Mouse (Mus musculus) gastrocnemius, postnatal 25 days (tissue): Measurements from ENCODE around the gene Usp15. TPM values are rescaled to one million over a fixed set of nuclear protein-coding genes. Genes with fewer than 3 reads are reported as not detected.

Source experiments
- DNase-seq: peaks from one replicate; pipeline ENCODE4 v3.0.0; 2022
- total RNA-seq, 2 experiments: library from RNA; stranded (reverse); gene quantifications; 1 replicate in 1 of 2; 2 replicates in 1 of 2; pipeline ENCODE4 v1.2.3; 2021

Usp15 gene
- total RNA-seq, 2 experiments from 2014 or later: 133 to 158 TPM

DNA sequence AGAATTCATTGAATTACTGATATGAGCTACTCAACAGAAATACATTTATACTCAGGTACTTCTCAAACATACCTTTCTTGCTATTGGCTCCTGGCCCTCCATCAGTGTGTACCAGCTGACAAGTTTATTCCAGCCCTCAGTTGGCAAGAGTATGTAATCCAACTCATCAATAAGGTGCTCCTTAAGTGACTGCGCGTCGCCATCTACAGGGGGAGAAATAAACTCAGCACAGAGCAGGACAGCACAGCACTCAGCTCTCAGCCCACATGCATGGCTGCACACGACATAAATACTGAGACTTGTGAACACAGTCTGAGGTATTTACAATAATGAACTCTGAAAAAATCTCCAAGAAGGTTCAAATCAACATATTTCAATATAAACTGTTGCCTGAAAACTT is 21.0 kb downstream of the Usp15 start:
- DNase-seq: no peak

DNA sequence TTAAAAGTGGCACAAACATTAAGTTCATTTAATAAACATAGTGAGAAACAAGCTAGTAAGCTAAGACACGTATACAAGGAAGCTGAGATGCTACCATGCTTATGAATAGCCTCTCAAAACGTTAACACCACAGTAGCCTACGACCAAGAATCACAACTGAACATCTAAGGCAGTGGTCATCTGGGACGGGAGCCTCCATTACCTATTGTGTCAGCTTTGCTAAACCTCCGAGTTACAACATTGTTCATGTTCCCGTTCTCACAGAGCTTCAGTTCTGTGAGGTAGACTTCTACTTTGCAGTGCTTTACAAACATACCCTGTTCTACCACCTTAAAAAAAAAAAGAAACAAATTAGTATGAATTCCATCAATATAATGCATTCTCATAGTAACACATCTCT is 25.9 kb downstream of the Usp15 start:
- DNase-seq: no peak

DNA sequence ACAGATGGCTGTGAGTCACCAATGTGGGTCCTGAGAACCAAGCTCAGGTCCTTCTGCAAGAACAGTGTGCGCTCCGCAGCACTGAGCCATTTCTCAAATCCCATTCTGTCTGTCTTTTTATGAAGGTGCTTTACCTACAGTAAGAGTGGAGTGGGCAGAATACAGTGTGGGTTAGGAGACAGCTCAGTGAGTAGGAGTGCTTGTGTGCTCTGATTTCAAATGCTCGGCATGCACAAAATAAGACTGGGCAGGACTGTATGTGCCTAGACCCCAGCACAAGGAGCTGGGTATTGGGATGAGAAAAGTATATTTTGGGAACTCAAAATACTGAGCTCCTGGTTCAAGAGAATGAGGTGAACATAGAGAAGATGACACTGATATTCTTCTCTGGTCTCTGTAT is 31.3 kb downstream of the Usp15 start:
- DNase-seq: no peak

DNA sequence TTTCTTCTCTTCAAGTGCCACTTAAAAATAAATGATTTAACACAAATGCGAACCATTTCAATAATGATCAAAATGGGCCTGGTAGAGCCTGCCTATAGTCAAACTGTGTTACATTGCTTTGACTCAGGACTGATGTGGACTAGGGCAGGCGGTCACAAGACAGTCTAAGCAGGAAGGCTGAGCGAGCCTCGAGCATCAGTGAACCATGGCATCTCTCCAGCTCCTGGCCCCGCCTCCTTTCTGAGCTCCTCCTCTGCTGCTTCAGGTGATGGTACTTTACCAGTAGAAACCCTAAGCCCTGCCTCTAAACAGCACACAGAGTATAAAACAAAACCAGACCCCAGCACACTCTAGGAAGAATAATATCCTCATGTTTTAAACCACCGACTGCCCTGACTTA is 36.3 kb downstream of the Usp15 start:
- no peak for DNase-seq

DNA sequence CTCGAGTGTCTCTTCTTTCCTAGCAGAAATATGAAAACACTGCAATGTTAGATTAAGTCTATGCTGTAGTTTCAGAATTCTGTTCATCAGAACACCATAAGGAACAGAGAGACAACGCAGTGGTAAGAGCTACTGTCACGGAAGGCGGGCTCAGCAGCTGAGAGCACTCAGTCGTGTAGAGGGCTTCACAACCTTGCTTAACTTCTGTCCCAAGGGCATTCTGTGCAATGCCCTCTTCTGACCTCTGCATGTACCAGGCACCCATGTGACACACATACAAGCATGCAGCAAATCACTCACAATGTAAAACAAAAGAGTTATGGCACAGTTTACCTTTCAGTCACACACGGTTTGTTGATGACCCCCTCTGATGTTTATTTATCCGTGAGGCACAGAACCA is 37.5 kb downstream of the Usp15 start:
- no peak for DNase-seq

DNA sequence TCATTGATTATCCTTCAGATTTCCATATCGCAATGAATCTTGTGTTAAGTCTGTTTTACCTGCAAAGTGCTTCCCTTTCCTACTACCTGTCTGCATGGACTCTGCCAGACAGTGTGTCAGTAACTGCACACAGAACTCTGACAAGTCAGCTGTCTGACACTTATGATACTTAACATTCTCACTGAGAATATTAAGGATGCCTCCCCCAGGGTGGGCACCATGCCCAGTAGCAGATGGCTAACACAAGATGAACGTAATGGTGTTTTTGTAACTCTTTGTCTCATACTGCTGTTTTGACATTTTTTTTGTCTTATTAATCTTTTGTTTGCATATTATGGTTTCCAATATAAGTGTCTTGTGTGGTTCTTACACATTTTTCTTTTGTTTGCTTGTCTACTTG is 40.4 kb downstream of the Usp15 start:
- DNase-seq: no peak

DNA sequence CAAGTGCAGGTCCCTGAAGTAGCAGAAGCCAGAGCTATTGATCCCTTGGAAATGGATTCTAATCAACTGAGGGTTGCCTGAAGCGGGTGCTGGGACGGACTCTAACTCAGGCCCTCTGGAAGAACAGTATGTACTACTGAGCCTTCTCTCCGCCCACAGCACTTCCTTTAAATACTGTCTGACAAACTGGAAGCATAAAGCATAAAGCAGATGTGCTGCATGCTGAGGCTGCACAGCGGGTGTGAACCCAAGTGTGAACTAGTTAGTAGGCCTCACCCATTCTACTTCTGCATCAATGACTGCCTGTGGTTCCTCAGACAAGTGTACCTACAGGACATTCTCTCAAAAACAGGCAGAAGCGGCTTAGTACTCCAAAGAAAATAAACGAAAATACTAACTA is 41.0 kb downstream of the Usp15 start:
- no peak for DNase-seq

DNA sequence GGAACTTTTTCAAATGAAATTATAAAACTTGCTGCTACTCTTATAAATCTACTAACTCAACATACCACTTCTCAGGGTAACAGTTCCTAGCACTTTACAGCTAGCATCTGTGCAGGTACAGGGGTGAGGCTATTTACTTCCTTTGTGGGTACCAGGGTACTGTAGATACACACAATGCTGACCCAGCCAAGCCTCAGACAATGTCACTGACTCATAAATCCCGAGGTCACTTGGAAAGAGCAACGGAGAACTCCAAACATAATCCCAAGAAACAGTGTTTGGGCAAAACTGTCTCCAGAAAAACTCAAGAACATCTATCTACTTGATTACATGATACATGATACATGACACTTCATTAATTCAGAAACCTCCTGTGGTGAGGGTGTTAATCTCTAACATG is 43.5 kb downstream of the Usp15 start:
- no peak for DNase-seq

DNA sequence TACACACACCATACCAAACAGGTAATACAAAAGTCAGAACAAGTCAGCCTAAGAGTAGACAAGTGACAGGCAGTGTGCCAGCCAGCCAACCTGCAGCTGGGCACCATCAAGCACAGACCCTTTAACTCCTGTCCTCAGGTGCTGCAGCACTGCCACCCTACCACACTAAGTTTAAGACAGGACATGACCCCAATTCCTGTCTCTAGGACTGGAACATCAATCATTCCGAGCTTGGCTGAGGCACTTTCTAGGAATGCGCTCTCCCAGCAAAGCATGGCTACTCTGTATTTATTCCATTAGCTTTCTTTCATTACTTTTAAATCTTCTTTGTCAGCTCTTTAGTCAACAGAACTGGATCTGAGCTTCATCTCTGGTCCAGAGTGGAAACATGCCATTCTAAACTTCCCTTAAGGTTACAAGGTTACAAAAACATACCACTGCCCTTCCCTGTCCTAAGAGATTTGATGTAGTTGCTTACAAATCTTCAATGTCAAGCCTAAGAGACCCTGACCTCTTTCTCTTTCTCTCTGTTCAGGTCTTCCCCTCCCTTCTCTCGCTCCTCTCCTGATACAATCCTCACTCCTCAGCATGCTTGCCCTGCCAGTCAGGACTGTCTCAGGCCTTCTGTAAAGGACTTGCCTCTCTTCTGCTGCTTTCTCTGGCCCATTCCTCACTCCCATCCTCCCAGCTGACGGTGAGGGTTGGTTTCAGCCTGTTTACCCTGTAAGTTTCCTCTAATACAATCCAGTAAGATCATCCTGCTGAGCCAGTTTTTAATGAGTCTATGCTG is 48.6 kb downstream of the Usp15 start:
- DNase-seq: no peak

DNA sequence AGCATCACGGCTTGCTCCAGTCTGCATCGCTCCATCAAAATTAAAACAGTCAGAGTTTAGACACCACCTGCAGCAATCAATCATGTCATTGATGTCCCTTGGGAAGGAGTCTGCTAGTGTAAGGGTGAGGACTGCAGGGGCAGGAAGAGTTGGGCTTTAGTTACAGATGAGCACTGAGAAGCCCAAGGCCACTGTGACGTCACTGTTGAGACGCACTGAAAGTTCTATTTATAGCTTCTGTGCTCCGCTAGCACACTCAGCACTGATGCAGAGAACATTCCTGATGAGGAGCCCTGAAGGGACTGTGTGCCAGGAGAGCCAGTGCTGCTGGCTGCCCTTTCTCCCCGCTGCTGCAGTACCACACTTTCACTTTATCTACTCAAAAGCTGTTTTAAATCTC is 49.6 kb downstream of the Usp15 start:
- peak; percentile 74 for DNase-seq

DNA sequence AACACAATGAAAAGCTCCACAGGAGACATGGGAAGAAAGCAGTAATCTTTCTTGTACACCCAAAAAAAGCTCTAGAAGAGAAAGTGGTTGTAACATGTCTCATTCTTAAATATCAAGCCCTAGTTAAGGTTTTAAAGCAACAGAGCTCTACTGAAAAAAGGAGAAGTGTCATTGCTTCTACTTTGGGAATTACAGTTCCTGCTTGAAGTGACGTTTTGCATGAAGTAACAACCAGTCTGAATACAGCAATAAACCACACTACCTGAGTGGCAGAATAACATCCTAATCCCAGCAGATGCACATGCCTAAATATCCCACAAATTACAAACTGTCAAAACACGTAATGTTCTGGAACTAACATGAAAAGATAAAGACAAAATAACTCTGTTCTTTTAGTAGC is 50.4 kb downstream of the Usp15 start:
- no peak for DNase-seq

DNA sequence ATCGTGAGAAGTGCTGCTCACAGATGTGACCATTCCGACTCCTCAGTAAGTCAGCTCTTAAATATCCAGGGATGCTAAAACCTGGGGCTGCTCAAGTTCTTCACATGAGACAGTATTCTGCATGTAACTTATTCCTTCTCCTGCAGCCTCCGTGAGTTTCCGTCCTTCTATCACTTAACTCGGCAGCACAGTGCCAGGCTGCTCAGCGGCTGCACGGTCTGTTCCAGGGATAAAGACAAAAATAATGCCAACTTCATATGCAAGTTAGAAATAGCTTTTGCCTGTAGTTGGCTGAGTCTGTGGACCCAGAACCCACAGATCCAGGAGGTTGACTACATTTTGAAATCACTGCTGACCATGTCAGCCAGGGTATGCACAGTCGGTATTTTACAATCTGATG is 52.5 kb downstream of the Usp15 start:
- no peak for DNase-seq

DNA sequence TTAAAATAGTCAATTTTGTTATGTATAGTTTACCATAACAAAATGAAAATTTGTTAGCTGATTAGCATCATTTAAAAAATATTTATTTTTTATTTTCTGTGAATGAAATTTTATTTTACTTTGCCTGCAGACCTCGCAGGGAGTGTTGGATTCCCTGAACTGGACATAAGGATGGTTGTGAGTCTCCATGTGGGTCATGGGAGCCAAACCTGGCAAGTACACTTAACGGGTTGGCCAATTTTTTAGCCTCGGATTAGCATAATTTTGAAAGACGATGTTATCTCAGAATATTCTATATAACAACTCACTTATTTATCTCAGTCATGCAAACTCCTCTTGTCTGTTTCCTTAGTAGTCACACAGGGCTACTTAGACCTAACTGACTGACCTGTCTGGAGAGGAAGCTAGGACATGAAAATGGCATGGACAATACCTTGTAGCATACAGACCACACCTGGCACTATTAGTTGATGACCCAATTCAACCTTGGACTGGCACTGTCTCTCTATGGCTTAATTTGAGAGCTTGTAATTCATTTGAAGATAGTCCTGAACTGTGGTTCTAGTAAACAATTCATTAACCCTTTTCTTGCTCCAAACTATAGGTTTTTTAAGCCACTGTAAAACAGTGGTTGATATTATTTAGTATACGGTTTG is 54.3 kb downstream of the Usp15 start:
- no peak for DNase-seq

DNA sequence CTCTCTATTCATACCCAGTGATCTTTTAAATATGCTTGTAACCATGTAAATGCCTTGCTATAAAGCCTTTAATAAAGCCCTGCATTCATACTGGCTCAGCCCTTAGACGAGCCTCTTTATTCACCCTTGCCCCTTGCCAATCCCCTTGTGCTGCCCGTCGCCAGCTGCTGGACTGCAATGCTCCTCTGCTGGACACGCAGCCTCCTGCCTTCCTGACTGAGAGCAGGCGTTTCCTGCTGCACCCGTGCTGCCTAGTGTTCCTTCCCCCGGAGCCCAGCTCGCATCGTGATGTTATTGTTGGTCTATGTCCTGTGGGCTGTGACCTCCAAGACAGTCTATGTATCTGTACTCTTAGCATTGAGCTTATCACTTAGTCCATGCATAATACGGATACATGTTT is 61.0 kb downstream of the Usp15 start:
- no peak for DNase-seq

DNA sequence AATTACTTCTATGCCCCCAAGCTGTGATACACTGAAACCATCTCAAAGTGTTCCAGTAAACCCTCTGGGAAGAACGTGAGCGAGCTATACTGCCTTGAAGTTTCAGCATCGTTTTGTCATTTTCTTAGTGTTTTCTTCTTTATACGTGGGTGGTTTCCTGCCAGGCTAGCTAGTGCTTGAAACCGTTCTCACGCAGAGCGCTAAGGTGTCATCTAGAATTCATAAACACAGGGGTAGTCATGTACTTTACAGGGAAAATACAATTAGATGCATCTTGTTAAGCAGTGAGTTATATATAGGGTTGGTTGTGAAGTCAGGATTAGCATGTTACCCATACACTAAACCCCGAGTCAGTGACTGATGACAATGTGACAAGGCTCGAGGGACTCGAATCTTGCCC is 65.3 kb downstream of the Usp15 start:
- no peak for DNase-seq

DNA sequence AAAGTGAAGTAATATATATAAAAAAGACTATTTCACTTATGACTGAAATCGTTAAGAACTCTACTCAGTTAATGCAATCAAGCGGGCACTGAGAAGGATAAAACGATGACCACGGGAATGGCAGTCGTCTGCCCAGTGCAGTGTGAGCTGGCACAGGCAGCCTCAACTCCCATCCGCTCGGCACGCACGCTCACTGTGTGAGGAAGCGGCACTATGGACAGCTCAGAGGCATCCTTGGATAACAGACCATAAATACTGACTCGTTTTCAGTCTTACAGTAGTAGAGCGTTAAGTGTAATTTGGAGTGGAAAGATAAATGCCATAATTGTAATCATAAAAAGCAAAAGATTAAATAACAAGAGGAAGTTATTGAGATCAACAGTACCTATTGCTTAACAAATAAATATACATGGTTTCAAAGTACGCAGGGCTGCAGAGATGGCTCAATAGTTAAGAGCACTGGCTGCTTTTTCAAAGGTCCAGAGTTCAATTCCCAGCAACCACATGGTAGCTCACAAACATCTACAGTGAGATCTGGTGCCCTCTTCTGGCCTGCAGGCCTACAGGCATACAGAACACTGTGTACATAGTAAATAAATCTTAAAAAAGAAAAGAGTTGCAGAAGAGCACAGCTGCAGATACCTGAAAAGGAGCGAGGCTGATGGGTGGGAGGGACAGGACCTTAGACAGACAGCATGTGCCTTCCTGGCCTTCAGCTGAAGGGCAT is 76.0 kb downstream of the Usp15 start:
- no peak for DNase-seq

DNA sequence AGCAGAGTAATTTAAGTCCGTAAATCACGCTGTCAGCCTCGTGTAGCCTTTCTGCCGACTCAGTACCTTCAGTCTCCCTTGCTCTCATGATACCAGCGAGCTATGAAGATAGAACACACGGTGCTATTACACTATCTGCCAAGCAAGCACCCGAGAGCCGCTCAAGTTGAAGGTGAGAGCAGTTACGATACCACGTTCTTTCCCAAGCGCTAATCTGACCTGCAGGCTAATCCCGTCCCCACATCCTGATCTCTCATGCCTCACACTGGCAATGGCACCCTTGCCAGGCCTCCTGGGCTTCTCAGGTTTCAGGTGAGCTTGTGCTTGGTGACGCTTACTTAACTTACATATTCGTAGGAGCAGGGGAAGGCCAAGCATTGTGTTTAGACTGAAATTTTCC is 79.9 kb downstream of the Usp15 start:
- DNase-seq: peak; percentile 59

DNA sequence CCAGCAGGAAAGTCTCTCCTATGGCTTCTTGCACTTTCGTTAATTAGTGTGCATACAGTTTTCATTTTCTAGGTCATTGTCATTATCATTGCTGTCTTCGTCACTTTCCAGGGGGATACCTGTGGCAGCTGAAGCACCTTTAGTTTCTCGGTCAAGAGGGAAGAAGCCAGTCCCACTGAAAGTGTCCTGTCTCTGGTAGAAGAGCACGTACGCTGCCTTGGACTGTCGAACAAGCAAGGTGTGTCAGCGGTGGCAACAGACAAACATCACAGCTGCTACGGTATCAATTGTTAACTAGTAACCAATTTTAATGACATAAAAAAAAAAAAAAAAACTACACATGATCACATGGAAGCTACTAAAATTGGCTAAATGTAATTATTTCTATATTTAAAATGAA is 83.3 kb downstream of the Usp15 start:
- DNase-seq: no peak

DNA sequence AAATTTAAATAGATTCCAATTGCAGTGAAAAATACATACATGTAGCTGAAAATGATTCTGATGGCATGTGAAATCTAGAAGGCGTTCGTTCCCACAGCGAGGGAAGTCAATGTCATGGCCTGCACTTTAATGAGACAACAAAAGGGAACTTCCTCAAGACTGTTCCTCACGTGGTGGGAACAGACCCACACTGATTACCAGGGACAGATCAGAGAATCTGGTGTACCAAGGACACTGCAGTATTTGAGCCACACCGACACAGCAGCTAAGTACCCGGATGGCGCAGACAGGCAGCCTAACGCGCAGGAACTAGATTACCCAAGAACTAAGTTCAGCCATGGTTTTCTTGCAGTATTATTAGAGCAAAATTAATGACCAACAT is 84.0 kb downstream of the Usp15 start:
- DNase-seq: no peak

DNA sequence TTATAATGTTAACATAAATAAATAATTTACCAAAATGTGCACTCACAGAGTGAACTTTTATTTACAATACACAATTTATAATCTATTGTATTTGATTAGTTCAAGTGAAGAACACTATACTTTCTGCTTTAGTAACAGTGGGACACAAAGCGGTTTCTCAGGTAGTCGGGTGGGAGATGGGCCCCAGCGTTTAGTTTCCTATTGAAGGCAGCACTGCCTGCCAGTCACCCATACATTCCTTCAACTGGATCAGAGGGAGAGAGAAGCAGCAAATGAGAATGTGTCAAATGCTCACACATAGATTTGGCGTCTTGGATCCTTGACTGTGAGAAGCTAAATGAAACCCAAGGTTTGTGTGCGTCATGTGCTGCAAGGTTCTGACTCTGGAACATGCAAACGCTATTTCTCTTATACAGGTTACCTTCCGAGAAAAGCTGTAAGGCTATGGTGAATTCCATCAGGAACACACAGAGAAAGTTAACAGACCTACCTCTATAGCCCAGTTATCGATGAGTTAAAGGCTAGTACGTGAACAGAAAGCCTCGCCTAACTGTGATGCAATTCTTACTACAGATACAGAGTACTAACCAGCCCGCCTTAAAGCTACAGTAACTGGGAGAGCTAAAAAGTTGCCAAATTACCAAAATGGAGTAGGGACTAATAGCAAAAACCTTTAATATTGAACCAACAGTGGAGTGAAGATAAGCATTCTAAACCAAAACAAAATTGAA is 84.6 kb downstream of the Usp15 start:
- DNase-seq: no peak

DNA sequence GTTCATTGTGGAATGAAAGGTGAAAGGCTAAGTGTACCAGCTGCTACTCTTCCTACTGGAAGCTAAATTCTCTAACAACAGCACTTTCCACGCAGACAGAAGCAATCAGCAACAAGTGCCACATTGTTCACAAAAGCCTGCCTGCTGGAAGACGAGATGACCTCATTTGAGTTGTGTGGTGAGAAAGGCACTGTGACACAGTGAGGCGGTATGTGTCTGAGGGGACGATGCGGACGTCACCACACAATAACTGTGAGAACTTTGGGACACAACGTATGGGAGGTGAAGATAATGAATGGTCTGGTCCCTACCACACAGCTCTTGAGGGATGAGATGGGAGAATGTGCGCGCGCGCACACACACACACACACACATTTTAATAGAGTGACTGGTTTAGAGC is 86.2 kb downstream of the Usp15 start:
- no peak for DNase-seq

DNA sequence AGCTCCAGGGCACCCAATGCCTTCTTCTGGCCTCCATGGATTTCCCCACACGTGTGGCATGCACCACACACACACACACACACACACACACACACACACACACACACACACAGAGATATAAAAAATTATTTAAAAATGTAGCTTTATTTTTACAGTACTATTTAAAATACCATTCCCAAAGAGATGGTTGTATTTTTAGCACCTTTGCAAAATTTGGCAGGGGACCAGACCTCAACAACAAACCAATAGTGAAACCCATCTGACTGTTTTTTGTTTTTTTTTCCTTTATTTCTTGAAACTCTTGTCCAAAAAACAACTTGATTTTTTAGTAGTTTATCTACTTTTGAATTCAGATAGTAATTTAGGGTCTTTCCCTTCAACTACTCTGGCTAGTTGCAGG is 88.3 kb downstream of the Usp15 start:
- DNase-seq: no peak

DNA sequence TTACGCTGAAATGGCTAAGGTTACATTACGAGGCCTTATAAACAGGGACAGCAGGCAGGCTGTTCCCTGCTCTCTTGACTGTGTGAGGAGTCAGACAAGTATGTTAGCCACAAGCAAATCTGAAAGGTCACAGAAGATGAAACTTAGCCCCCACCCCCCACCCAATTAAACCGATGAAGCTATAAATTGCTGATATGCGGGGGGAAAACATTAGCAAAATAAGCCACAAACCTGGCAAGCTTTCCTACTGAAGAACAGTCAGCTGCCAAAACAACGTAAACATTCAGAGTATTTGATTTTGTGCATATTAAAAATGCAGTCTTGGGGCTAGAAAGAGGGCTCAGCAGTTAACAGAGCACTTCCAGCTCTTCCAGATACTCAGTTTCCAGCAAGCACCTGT is 88.7 kb downstream of the Usp15 start:
- DNase-seq: no peak
